Mouse (Mus musculus): ENCODE data around the gene Ncam2. TPM values are rescaled to one million over a fixed set of nuclear protein-coding genes. Genes with fewer than 3 reads are reported as not detected.

The Ncam2 gene
- under 1 TPM; 0.05 to 0.06 TPM for total RNA-seq (2021)

DNA sequence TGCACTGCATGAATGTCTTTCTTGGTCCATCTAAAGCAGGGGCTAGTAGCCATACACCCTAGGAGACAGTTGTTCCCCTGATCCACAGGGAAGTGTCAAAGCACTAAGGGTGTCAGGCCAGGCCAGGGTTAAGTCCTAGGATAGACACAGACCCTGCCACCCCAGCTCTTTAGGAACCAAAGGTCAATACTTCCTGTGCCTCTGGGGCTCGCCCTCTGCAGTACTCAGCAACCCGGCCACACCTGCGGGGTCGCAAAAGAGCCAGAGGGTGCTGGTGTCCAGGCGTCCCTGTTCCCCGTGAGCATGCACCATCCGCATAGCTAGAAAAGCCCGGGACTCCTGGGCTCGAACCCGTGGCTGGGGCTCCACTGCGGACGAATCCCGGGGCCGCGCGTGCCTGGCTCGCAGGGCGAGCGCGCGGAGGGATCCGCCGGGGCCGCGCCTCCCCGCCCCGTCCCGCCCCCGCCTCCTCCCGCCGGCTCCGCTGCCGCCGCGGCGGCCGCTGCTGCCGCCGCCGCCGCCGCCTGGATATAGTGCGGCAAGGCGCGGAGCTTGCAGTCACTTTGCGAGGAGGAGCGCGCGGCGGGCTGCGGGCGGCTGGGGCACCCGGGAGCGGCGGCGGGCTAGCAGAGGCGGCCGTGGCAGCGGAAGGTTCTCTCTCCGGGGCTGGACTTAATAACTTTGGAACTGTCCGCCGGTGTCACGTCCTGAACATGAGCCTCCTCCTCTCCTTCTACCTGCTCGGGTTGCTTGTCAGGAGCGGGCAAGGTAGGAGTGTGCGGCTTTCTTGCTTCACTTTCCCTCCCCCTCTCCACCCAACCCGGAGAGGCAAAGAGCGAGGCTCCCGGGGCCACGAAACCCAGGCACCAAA is at the start of gene Ncam2:
Gene Ncam2, plus strand, starts transcription at position 497 of the 871 bp plus-strand sequence.
- intact Hi-C loops (cut with DNase I): loop anchor here (1.0 kb wide), 1 partner anchor 84 kb away; no protein-coding TSS in a partner anchor
- DNase-seq: peak; percentile 20 to 23

DNA sequence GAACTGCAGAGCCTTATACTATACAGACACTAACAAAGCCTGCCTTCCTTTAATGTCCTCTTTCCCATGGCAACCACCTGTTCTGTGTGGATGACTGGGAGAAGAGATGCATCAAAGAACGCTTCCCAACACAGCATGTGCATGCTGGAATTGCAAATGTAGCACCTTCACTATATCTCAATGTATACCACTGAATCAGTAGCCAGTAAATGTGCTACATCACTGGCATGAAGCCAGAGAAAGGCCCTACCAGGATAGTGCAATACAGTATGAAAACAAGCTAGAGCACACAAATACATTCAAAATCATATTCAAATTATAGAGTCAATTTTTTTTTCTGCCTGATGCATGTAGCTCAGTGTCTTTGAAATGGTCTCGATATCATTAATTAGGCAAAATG is 29.7 kb upstream of the Ncam2 start:
- intact Hi-C loops (cut with DNase I): loop anchor here (5.0 kb wide), 1 partner anchor 634 kb away; no protein-coding TSS in a partner anchor

DNA sequence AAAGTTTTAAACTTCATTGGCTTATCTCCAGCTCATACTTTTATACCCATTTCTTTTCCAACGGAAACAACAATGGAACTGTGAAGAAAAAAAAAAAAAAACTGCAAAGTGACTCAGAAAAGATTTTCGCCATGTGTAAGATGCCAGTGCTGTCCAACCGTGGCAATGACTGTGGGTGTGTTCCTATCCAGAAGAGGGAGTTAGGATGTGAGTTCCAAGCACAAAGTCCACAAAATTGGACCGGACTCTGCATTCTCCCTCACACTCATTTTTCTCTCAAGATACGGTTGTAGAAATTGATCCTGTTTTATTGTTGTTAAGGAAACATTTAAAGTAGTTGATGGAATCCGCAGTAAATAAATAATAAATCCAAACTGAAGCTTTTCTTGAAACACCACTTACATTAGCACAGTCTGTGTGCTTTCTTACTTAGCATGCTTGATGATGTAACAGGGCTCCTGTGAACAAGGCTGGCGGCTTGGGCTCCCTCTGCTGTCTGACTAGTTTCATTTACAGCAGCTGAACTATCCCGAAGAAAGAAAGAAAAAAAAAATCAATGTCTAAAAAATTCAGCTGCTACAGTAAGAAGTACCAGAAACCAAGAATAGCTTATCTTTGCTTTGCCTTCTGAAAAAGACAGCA is 25.1 kb upstream of the Ncam2 start:
- intact Hi-C loops (cut with DNase I): no loop called here
- DNase-seq: no peak

More for the DNA sequence above, 29.7 kb upstream of the Ncam2 start:
- no peak for DNase-seq

DNA sequence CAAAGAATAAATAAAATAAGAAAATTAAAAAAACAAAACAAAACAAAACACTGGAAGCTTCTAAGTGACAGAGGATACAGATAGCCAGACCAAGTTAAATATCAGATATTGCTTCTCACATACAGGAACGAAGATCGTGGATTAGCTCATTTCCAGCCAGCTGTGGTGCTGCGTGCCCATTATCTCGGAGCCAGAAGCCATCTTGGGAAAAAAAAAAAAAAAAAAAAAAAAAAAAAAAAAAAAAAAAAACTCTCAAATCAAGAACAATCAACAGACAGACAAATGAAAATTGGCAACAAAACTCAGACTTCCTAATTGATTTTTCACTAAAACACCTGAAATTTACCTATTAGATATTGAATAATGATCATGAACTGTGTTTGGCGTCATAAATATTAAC is 20.7 kb upstream of the Ncam2 start:
- intact Hi-C loops (cut with DNase I): no loop called here
- no peak for DNase-seq

DNA sequence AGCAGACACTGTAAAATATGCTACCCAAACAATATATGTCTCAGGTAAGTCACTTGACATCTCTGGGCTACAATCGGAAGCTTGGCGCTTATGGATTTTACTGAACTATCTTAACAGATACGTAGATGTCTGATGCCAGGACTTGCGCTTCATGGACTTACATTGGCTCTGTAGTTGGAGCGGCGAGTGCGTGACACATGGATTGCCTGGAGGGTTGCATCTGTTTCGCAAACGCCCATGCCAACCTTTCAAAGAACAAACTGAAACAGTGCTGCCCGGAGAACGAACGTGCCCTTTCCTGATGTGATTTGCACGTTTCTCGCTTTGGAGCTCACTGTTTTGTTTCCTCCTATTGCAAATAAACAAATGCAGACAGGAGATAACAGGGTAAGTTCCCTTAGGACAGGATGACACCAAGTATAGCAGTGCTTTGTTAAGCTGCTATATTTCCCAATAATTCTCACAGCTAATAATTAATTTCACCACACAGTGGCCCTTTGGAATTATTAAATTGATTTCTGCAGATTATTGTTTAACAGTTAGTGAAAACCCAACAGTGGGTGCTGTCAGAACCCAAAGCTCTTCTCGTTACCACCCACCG is 12.8 kb upstream of the Ncam2 start:
- intact Hi-C loops (cut with DNase I): no loop called here
- DNase-seq: no peak

DNA sequence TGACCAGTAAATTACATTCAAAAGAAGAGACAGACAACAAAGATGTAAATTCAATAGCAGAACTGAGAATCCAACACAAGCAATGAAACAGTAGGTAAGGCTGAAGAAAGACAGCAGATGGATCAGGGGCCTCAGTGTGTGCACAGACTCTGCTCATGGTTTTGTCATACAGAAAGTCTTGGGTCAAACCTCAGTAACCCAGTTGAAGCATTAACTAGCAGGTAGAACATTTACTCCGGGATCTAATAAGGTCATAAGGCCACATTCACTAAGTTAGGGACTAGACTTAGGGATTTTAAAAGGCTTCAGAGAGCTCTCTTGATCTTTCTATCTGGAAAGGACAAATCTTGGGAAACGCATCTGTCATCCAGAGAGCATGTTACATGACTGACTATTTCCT is 8.9 kb upstream of the Ncam2 start:
- no peak for DNase-seq
- intact Hi-C loops (cut with DNase I): no loop called here

DNA sequence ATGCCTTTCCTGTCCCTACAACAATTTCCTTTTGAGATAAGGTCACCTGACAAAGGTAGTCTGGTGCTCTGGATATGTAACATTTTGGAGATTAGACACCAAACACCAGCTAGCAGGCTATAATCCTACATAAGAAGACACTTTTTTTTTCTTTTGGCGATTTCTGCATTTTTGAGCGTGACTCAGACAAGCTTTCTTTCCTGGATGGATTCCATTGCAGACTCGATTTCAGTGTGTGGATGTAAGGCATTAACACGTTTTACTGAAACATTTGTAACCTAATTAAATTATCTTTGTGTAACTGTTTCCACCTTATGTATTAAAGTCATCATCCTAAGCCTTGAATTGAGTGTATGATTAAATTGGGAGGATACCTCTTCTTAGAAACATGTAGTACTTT is 7.9 kb upstream of the Ncam2 start:
- intact Hi-C loops (cut with DNase I): no loop called here
- DNase-seq: no peak

DNA sequence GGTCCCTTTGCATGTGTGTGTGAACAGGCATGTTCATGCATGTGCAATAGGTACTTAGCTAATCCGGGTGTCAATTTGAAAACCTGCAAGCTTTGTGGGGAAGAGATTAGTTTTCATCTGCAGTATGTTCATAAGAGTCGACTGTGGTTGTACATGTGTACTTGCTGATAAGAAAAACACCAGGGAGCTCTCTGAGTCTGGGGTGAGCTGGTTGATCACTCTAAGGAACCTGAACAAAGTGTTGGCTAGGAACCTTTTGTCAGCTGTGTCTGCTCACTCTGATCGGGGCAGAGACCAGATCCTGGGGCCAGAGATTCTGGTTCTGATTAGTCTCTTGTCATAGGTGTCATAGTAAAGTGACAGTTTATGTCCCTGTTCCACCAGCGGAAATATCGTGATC is 1.0 kb upstream of the Ncam2 start:
- DNase-seq: no peak
- intact Hi-C loops (cut with DNase I): no loop called here

DNA sequence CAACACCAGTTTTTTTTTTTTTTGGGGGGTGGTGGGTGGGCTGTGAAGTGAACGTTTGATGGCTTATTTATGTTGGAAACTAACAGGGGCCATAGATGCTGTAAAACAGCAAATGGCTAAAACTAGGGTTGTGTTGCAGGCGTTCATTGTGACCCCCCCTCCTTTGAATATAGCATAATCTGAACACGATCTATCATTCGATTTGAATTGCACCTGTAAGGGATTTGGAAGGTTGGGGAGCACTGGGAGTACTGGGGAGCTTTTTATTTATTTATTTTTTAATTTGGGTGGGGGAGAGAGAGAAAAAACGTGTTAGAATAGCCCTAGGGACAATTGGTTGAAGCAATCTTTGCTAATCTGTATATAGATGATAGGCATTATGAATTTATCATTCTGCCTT is 974 bp downstream of the Ncam2 start:
- no peak for DNase-seq
- intact Hi-C loops (cut with DNase I): loop anchor here (1.0 kb wide), 1 partner anchor 83 kb away; no protein-coding TSS in a partner anchor

DNA sequence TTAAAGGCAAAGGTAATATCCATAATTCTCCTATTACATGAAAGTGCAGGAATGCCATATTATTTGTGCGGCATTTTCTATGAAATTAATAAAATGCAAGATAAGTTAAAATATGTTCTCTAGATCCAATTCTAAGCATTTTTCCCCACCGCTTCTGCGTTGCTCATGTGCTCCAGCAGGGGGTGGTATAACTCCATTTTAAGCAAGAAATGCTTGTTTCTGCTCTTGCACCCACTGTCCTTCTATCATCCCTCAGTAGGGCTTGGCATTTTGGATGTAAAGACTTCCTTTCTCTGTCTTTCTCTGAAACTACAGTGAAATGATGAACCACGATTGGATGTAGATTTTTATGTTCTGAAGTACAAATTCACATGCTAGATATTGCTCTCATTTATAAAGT is 1.5 kb downstream of the Ncam2 start:
- intact Hi-C loops (cut with DNase I): loop anchor here (1.0 kb wide), 1 partner anchor 82 kb away; no protein-coding TSS in a partner anchor
- peak; percentile 4 to 10 for DNase-seq

DNA sequence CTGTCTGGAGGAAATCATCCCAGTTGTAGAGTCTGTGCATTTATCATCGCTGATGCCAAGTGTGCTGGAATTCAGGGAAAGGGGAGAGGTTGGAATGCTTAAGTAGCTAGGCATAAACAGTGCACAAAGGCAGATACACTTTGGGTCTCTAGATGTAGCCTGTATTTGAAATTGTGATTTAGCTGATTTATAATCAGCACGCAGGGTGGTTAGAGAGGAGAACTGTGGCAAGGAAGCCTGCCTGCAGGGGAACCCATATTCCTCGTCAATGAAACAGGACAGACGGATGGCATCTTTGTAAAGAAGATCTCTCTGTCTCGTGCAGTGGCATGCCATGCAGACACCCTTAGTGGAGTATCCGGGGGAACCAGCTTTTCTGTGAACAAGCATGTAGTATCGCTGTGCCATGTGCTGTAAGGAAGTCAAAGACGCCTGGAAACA is 2.2 kb downstream of the Ncam2 start:
- DNase-seq: no peak
- intact Hi-C loops (cut with DNase I): no loop called here

DNA sequence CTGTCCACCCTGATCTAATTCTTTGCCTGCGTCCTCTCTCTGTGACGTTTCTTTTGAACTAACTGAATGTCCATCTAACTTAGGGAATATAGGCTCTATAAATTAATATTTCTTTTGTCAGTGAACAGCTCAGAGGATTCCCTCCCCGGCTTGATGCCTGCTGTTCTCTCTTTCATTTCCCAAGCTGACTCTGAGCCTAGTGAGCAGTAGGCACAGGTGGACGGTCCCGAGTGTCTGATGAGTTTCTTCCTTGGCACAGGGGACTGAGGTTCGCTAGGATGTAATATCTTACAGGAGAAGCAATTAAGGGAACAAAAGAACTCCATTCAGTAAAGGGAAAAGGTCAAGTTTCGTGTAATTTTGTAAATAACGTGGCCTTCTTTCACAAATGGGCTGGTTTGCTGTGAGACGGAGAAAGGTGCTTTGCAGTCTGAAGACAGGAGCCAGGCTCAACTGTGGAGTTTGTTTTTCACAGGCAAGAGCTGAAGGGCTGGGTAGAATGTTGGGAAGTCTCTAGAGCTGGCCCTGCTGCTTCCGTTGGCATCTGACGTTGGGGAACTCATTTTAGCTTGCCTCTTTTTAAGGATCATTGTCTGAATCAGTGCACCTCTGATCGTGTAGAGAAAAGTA is 4.0 kb downstream of the Ncam2 start:
- DNase-seq: no peak
- intact Hi-C loops (cut with DNase I): no loop called here

DNA sequence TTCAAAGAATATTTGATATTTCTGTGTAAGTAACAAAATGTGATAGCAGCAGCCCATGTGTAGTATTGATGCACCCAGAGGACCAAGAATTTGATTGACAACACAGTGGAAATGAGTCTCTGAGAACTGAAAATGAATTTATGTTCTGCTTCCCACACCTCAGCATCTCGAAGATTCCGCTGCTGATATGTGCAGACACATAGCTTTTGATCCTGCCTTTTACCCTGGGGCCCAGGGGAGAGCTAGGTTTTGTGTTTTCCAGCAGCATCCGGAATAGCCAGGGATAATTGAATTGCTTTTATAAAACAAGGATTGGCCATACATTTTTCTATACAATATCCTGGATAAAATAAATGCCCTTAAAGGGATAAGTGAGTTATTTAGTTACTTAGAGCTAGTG is 20.7 kb downstream of the Ncam2 start:
- no peak for DNase-seq
- intact Hi-C loops (cut with DNase I): no loop called here

DNA sequence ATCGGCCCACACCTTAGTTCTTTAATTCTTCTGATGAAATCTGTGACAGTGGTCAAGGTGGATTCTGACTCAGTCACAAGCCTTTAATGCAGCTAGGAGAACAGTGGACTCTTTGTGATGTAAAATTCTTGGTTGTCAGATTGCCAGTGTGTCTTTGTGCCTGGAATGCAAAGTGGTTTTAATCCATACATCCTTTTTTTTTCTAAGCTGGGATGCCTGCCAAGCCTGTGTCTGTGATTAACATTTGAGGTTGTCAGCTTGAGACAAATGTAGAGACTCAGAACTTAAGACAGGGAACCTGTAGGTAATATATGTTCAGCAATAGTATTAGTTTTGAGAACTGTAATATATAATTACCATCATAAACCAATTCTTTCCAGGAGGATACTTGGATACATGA is 23.3 kb downstream of the Ncam2 start:
- intact Hi-C loops (cut with DNase I): no loop called here
- no peak for DNase-seq

DNA sequence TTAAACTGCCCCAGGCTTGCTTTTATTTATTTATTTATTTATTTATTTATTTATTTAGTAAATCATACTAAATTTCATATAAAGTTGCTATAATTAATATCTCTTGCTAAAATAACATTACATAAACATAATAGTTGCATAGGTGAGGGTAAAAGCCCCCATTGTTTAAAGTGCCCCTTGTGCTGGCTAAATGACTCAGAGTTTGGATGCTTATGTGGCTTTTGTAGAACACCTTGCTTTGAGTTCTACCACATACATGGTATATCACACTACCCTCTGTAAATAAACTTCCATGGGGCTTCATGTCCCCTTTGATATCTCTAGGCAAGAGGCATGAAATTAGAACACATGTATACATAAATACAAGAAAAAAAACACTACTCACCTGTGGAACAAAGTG is 23.8 kb downstream of the Ncam2 start:
- intact Hi-C loops (cut with DNase I): no loop called here
- no peak for DNase-seq

DNA sequence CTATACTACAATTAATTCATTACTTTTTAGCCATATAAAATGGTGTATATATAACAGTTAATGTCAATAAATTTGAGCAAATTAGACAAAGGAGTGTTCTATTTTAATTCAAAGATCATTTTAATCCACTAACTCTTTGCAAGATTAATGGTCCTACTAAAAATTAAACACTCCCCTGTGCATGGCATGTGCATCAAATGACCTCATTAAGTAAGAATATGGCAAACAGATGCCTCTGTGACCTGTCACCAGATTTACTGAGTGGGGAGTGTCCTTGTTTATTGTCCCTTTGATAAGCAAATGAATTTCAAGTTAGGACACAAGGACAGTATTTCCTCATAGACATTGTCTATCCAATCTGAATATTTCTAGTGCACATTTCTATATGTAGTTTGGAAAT is 54.4 kb downstream of the Ncam2 start:
- intact Hi-C loops (cut with DNase I): no loop called here
- no peak for DNase-seq

DNA sequence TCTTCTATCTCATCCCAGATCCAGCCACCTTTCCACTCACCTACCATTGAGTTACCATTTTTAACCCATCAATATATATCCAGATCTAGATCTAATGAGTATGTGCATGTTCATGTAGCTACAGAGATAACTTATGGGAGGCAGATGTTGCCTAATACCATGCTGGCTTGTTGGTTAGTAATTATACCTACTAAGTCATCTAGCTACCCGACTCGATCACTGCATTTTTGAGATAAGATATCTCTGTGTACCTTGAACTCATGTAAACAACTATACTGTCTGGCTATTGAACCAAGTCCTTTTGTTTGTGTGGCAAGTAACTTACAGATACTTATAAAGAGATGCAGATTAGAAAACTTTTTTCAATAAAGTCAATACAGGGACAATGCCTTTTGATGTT is 59.9 kb downstream of the Ncam2 start:
- no peak for DNase-seq
- intact Hi-C loops (cut with DNase I): no loop called here

DNA sequence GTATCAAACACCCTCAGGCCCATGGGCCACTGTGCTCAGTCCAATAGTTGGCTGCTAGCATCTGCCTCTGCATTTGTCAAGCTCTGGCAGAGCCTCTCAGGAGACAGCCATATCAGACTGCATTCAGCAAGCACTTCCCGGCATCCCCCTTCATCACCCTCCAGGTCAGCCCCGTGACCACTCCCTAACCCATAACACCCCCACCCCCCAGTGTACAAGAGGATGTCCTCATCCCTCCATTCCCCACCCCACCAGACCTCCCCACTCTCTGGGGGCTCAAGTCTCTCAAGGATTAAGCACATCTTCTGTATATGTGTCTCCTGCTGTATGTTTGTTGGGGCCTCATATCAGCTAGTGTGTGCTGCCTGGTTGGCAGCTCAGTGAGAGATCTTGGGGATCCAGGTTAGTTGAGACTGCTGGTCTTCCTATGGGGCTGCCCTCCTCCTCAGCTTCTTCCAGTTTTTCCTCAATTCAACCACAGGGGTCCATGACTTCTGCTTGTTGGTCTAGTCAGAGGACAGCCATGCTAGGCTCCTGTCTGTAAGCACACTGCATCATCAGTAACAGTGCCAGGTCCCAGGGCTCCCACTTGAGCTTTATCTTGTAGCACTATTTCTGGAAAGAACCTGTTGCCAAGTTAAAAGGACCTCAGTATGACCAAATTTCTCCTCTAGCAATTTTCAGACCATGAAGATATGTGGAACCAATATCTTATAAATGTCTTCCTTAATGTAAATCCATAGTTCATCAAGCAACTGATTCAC is 73.3 kb downstream of the Ncam2 start:
- intact Hi-C loops (cut with DNase I): no loop called here
- peak in 1 of 2 experiments; percentile 5 for DNase-seq

DNA sequence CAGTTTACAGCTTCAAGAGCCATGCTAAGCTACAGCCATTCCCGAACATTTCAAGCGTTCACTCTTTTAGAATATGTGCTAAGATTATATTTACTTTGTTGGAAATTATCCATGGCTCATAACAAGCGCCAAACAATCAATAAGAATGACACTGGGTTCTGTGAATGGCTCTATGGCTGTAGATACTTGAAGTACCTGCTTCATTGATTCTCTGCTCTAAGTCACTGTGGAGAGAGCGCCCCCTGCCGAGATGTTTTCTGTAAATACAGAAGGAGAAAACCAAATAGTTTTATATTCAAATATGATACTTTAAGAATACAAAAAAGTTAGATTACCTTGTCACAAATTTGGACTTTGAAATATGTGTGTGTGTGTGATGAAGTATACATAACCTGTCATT is 83.7 kb downstream of the Ncam2 start:
- intact Hi-C loops (cut with DNase I): loop anchor here (1.0 to 5.0 kb wide), 2 partner anchors 83 to 747 kb away; no protein-coding TSS in a partner anchor

More for the DNA sequence above, 83.7 kb downstream of the Ncam2 start:
- DNase-seq: peak; percentile 14 to 27

Data from heart, postnatal 36 days (tissue).